ENCODE assay signal across 10 mouse cellular contexts in genomic region chr10:67320207-67320859, GRCm38 (mm10). TPM values are rescaled to one million over a fixed set of nuclear protein-coding genes. Genes with fewer than 3 reads are reported as not detected.
DNase-seq lines count a peak whose midpoint lies in the region; ATAC-seq and TF ChIP-seq lines count a peak whose summit lies in the region.
"Had no signal": no experiment of that assay in that cellular context is flagged by ENCODE, and none has a peak within 500 bp of the region (broad histone marks: within the 10 kb centered on the region; RNA-seq: fewer than 3 reads in every experiment).

No protein-coding gene starts in this region.

- no peak overlapping the region for H3K4me3 ChIP-seq in embryonic facial prominence, embryonic 12.5 days
- 0 out of 2 replicates have a peak overlapping the region, but pooled peaks have one; percentile 5 for H3K4me3 ChIP-seq in midbrain, embryonic 11.5 days (ENCODE audit: low read depth, low read length)
- H3K4me3 ChIP-seq in layer of hippocampus, adult 2 months = no peak overlapping the region; the same call in 1 of the 2 replicates

- TF ChIP-seq CTCF in layer of hippocampus, adult 2 months (conservative IDR thresholded peaks at IDR 0.05) = no peak

- ATAC-seq in frontal cortex, adult (ENCODE audit: low TSS enrichment) = peak; percentile 66
- no peak for ATAC-seq in embryonic facial prominence, embryonic 12.5 days (ENCODE audit: insufficient number of reproducible peaks, insufficient read depth, low FRiP score, low TSS enrichment)
- no peak for ATAC-seq in midbrain, embryonic 11.5 days (ENCODE audit: low FRiP score)

- no peak for DNase-seq in frontal cortex, postnatal 25 days (ENCODE audit: low spot score in 2 of 2)
- DNase-seq in left cerebral cortex, postnatal 25 days (ENCODE audit: low spot score in 2 of 2) = peak; percentile 6 to 26
- DNase-seq in left cerebral cortex, adult 8-10 months (ENCODE audit: low spot score in 2 of 2) = no peak
- peak; percentile 85 for DNase-seq in midbrain, embryonic 11.5 days (ENCODE audit: low spot score, missing footprints)
- no peak for DNase-seq in cerebellum, adult 18-20 months
- DNase-seq in layer of hippocampus, adult 2 months (ENCODE audit: low spot score in 2 of 2) = no peak
- DNase-seq: gastrocnemius, postnatal 14 days; lung, postnatal 4 days had no signal

- no peak overlapping the region for H3K9ac ChIP-seq in embryonic facial prominence, embryonic 12.5 days
- H3K9ac ChIP-seq in midbrain, embryonic 11.5 days (ENCODE audit: low read length) = no peak overlapping the region

- H3K9me3 ChIP-seq in embryonic facial prominence, embryonic 12.5 days = no peaks in the 10 kb centered on the region
- H3K9me3 ChIP-seq in midbrain, embryonic 11.5 days (ENCODE audit: control insufficient read depth, low read length) = no peaks in the 10 kb centered on the region

- no peaks in the 10 kb centered on the region for H3K4me1 ChIP-seq in embryonic facial prominence, embryonic 12.5 days
- no peaks in the 10 kb centered on the region; the same call in 1 of the 2 replicates for H3K4me1 ChIP-seq in midbrain, embryonic 11.5 days (ENCODE audit: control insufficient read depth, insufficient read depth, low read length)

- no peak overlapping the region for H3K27ac ChIP-seq in embryonic facial prominence, embryonic 12.5 days
- H3K27ac ChIP-seq in midbrain, embryonic 11.5 days (ENCODE audit: low read depth, low read length) = no peak overlapping the region
- no peak overlapping the region for H3K27ac ChIP-seq in layer of hippocampus, adult 2 months

- peaks cover 26% of the 10 kb centered on the region for H3K27me3 ChIP-seq in embryonic facial prominence, embryonic 12.5 days
- H3K27me3 ChIP-seq in midbrain, embryonic 11.5 days (ENCODE audit: control insufficient read depth, insufficient read depth, low read length) = peaks cover 2% of the 10 kb centered on the region; the same call in 1 of the 2 replicates

- no peaks in the 10 kb centered on the region for H3K36me3 ChIP-seq in embryonic facial prominence, embryonic 12.5 days
- no peaks in the 10 kb centered on the region for H3K36me3 ChIP-seq in midbrain, embryonic 11.5 days (ENCODE audit: control insufficient read depth, insufficient read depth, low read length)

- intact Hi-C loops in left cerebral cortex, postnatal 25 days (cut with DNase I) = loop anchor here (5.0 kb wide), 1 partner anchor 162 kb away; no protein-coding TSS in a partner anchor

- 10% methylated on average over 17 of the region's 17 CpGs for WGBS in embryonic facial prominence, embryonic 12.5 days
- WGBS in midbrain, embryonic 11.5 days = 7% methylated on average over 17 of the region's 17 CpGs

- H3K4me2 ChIP-seq in embryonic facial prominence, embryonic 12.5 days (replicated peaks) = peak overlapping the region; percentile 21
- peak overlapping the region; percentile 39 for H3K4me2 ChIP-seq in midbrain, embryonic 11.5 days

RNA-seq across cellular contexts. Expression of gene Nrbf2, which starts 35.2 kb away (rescaled TPM):
- 10 to 100 TPM; 16.6 to 19.1 TPM for total RNA-seq in left cerebral cortex, postnatal 25 days (2021)
- 10 to 100 TPM; 14.2 to 17.4 (median 15.9) TPM for total RNA-seq in left cerebral cortex, adult 8-10 months (2022)
- polyA plus RNA-seq in embryonic facial prominence, embryonic 12.5 days (2016; fragmentation: Nextera tagmentation; extraction: Ambion mirVana) = 38.7 and 41.6 TPM in 2 replicates
- polyA plus RNA-seq in midbrain, embryonic 11.5 days (2014; fragmentation: Nextera tagmentation; extraction: Ambion mirVana) = 43.6 and 51.1 TPM in 2 replicates
- 10 to 100 TPM; 19.3 to 20.7 TPM for total RNA-seq in layer of hippocampus, adult 2 months (2021)

Comparison
In these comparisons a context has a peak if more than half of its experiments do, and no peak if none do; other contexts are left out.
1. DNase-seq: peak in left cerebral cortex, postnatal 25 days (2 of 2) and midbrain, embryonic 11.5 days (single experiment); none in frontal cortex, postnatal 25 days (0 of 2), left cerebral cortex, adult 8-10 months (0 of 2), cerebellum, adult 18-20 months (0 of 2) and layer of hippocampus, adult 2 months (0 of 2).